Mouse (Mus musculus) lung, postnatal 25 days (tissue): ENCODE measurements around the gene Arl3.
A peak's percentile ranks its signal among the peaks of the same experiment; 100 is the strongest.

Experiments used
- DNase-seq: peaks from one replicate; pipeline ENCODE4 v3.0.0; 2022; ENCODE audit warnings: low spot score

Arl3 gene

DNA sequence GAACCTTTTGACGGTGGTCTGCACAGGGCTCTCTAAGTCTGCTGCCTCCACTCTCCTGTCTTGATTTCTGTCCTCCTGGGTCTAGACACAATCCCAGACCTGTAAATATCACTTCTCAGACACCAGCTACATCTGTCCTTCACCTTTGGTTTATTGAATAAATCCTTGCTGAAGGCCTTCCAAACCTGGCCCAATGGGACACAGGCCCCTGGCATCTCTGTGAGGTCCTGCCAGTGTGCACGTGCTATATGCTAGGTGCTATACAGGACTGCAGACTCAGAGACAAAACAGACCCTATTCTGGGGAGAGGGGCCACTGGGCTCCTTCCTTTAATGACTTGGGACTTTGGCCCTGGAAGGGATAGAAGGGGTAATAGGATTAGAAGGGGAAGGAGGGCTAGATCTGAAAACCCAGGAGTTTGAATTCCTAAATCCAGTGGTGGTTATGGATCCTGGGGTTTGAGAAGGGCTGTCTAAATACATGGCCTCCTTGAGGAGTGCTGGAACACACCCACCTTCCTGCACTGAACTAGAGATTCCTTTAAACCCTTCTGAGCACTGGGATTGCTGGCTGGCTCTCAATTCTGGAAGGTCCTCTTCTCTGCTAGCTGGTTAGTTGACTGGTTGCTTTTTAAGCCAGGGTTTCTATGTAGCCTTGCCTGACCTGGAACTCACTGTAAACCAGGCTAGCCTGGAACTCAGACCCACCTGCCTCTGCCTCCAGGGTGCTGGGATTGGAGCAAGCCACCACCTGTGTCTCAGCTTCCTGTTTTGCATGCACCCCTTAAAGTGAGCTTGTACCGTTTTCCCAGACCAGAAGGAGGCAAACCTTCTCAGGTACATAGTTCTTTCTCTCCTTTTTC, 56.1 kb downstream of the Arl3 start:
- no peak for DNase-seq

DNA sequence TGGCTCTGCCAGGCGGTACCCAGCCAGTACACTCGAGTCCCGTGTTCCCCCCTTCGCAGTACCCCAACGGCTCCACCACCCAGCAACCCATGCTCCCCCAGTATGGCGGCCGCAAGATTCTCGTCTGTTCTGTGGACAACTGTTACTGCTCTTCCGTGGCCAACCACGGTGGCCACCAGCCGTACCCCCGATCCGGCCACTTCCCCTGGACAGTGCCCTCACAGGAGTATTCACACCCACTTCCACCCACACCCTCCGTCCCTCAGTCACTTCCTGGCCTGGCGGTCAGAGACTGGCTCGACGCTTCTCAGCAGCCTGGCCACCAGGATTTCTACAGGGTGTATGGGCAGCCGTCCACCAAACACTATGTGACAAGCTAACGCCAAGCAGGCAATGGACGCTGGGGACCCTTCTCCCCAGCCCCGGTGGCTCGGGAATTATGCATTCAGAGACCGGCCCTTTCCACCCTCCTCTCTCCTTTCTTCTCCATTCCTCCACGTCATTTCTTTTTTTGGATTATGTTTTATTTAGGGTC, 57.6 kb downstream of the Arl3 start:
- DNase-seq, result no peak

DNA sequence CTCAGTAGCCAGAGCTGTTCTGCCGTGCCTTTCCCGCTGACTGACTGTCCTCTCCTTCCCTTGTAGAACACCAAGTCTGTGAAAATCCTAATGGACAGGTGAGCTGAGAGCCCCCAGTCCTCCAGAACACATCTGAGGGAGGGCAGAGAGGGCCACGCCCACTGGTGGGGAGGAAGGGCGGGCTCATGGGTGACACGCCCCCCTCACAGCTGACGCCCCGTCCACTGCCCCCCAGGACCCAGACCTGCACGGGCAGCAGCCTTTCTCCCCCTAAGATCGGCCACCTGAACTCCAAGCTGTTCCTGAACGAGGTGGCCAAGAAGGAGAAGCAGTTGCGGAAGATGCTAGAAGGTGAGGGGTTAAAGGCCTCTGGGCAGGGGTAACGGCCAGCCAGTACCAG, 58.6 kb downstream of the Arl3 start:
- DNase-seq, result no peak

DNA sequence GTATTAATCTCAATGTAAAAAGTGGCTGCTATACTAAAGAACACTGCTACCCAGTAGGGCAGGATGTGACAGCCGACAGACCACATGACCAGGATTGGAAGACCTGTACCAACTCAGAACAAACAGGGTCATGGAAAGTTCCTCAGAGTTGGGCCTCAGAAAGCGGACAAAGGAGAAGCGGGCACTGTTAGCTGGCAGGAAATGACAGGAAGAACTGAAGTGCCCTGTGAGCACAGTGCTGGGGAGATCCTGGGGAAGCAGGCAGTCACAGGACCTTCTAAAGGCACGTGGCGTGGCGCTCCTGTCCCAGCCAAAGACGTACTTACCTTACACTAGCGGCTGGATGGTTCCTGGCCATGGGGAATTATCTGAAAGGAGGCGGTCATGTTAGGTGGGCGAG, 61.7 kb downstream of the Arl3 start:
- DNase-seq, result peak; percentile 83

DNA sequence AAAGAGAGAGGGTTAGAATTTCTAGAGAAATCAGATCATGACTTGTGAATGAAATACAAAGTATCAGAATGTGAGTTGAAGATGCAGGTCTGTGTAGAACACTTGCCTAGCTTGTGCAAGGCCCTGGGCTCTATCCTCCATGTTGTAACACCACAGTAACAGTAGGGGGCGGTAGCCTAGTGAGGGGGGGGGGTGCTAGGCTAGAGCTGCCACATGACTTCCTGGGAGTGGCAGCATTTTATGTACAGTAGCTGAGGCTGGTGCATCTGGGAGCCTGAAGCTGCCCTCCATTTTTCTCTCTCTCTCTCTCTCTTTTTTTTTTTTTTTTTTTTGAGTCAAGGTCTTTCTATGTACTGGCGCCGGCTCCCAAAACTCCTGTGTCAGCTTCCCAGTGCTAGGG, 62.2 kb downstream of the Arl3 start:
- no peak for DNase-seq

DNA sequence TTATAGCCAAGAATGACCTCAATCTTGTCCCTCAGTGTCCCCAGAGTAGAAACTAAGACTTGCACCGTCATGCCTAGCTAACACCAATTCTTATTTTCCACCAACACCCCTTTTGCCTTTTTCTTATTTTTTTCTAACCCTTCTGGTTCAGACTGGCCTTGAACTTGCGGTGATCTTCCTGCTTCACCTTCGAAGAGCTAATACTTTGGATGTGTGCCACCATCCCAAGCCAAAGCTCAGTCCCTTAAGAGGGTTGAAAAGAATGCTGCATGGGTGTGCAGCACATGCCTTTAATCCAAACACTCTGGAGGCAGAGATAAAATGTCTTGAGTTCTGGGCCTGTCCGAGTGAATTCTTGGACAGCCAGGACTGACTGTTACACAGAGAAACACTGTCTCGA, 62.6 kb downstream of the Arl3 start:
- no peak for DNase-seq

DNA sequence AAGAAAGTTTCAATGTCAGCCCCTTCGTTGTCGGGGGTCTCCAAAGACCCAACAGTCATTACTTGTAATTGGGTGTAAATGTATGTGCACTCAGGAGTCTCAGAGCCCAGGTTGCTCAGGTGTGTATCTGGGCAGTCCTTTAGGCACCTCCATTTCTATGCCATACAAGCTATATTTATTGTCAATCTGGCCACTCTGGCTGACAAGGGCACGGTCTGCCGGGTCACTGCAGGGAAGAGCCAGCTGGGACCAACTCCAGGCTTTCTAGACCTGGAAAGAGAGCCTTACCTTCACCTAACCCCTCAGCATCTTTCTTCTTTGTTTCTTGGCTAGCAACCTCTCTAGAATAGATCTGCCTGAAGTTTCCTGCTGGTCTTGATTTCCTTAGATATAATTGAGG, 63.3 kb downstream of the Arl3 start:
- DNase-seq, result no peak

DNA sequence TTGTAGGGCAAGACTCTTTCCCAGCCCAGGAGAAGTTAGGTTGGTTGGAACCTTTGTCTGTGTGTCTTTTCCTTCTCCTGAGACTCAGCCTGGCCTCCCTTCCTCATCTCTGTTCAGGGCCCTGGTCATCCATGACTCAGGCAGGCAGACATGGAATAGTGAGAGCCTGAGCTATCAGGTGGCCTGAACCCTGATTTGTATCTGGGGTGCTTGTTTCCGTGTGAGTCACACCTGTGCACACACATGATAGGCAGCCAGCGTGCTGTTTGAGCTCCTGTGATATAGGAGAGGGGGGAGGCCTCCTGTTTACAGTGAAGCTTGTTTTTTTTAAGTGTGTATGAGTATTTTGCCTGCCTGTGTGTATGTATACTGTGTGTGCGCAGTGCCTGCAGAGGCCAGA, 63.8 kb downstream of the Arl3 start:
- no peak for DNase-seq

DNA sequence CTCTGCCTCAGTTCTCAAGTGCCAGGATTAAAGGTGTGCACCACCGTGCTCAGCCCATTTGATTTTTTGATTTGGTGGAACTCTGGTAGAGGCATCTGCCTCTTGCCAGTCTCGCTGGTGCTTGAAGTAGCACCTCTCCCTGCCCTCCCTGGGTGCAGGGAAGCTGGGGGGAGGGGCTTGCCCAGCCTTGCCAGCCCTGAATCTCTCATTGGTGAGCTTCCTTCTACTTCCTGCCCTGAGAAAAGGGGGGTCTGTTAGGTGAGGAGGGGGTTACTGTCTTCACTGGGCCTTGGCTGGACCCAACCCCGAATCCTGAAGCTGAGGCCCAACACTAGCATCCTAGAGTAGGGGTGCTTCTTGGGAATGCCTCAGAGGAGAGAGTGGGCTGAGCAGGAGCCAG, 64.3 kb downstream of the Arl3 start:
- DNase-seq, result no peak

DNA sequence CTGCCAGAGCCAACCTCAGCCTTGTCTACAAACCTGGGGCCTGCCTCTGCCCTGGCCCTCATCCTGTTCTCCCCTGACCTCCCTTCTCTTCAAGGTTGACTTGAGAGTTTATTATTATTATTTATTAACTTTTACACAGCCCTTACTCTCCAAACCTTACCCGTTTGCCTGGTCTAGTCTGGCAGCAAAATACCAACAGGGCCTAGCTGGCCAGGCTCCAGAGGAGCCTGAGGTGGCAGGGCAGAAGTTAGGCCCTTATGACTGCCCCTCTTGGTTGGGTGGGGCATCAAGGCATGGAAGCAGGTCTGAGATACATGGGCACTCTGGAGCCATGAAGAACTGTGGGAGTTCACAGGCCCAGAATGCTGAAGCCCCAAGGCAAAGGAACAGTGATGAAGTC, 65.2 kb downstream of the Arl3 start:
- DNase-seq, result no peak

DNA sequence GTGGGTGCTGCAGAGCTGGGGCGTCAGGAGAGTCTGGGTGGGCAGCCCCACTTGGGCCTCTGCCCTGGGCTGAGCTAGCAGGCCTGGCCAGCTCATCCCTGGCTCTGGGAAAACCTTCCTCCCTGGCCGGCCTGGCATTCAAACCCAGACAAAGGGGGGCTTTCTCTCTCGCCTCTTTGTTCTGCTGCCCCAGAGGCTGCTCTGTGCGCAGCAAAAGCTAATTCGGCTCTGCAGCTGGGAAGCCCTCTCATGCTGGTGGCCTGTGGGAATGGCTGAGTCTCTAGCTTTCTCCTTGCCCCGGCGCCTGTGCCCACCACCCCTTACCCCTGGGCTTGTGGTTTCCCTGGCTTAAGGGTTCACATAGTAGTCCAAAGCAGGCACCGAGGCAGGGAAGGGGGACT, 65.8 kb downstream of the Arl3 start:
- DNase-seq, result no peak

DNA sequence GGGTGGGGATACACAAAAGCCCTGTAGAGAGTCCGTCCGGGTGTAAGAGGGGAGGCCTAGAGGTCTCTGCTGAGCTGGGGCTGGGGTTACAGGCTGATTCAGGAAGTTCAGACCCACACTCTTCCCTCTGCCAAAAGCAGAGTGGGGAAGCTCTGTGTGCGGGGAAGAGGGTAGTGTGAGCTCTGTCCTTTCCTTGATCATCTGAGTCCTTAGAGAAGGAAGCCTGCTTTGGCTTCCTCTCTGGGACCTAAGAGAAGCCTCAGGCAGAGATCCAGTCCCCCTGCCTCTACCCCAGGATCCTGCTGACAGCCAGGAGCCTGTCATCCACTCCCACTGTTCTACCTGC, 66.7 kb downstream of the Arl3 start:
- DNase-seq, result no peak

DNA sequence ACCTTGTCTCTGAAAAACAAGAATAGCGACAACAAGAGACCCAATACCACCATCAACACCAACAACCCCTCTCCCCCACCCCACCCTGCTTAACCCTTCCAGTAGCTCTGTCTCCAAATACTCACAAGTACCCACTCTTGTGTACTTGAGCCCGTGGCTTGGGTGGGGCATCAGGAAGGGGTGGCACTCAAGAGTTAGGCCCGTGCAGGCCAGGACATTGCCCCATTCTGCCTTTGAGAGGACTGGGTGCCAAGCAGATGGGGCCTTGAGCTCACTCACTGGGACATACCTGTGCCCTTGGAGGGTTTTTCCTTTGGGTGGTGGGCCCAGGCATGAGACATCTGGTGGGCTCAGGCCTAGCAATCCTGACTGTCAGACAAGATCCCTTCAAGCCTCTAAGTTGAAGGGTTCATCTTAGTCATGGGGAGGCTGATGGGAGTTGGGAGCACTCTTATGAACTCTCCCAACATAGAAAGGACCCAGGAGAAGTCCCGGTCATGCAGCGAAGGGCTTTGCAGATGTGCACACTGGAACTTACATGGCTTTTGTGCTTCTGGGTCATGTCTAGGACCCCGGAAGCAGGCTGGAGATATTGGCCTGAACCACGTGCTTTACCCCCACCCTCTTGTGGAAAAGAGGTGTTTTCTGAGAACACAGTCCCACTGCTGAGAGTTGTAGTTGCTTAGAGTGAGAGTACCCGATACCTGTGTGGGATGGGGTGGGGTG, 67.2 kb downstream of the Arl3 start:
- no peak for DNase-seq

DNA sequence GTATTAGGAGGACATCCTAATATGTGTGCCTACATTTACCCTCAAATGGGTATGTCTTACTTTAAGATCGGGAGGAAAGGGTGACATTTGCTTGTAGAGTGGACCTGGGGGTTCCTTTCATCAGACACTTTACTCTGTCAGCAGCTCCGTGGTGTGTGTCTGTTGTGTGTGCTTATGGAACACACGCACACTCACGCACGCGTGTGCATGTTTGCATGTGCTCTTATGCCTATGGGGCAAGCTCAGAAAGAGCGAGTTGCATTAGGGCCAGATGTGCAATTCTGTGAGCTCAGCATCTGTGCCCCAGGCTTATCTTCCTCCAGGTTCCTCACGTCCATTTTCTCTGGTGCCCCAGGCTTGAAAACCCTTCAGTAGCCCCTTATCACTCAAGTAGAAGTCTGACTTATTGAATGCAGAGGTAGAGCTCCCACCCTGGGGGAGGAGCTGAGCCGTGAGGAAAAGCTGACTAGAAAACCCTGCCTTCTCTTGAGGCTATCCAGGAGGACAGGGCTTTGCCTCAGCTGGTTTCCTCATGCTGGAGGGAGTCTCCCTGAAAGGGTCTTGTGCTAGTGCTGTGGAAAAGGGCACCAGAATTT, 68.1 kb downstream of the Arl3 start:
- no peak for DNase-seq

DNA sequence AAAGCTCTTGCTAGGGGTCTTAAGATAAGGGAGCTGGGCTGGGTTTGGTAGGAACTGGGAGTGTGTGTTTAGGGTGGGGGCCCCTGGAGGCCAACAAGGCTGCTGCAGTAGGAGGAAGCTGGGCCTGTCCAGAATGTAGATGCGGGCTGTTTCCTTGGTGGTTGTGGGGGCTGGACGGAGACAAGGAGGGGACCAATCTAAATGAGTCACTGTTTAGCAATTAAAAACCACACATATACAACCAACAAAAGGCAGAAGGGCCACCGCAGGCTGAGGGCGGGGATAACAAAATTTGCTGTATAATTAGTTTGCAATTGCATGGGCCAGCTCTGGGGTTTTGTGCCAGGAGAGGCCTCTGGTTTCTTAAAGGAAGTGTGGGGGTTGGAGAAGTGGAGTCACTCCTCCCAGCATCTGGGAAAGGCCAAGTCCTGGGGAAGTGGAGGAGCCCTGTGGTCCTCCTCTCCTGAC, 68.9 kb downstream of the Arl3 start:
- DNase-seq, result peak; percentile 72

DNA sequence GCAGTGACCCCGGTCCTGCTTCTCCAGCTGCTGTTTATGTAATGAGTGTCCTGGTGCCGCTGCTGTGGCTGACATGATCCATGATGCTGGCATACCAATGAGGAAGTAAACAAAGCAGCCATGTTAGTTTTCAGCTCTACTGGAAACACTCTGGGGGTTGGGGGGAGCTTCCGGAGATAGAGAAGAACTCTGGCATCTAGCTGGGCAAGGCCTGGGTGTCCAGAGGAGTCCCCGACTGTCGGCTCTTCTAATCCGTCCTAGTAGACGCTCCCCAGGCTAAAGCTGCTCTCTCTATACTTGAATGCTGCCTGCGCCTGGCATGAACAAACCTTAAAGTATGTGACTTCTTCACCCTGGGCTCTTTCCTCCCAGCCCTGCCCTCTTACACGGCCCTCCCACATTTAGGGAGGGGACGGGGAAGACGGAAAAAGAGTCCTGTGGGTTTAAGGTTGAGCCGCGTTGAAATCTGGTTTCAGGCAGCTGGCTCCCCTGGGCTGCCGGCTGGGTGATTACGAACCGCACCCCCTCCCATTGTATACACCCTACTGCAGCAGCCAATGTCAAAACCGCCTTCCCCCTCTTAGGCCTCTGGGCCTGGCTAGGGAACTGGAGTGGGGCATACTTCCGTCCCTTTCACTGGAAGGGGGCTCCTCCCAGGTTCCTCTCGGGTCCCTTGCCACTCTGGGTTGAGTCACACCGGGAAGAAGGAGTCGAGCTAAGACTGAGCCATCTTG, 69.5 kb downstream of the Arl3 start:
- DNase-seq, result peak; percentile 92

DNA sequence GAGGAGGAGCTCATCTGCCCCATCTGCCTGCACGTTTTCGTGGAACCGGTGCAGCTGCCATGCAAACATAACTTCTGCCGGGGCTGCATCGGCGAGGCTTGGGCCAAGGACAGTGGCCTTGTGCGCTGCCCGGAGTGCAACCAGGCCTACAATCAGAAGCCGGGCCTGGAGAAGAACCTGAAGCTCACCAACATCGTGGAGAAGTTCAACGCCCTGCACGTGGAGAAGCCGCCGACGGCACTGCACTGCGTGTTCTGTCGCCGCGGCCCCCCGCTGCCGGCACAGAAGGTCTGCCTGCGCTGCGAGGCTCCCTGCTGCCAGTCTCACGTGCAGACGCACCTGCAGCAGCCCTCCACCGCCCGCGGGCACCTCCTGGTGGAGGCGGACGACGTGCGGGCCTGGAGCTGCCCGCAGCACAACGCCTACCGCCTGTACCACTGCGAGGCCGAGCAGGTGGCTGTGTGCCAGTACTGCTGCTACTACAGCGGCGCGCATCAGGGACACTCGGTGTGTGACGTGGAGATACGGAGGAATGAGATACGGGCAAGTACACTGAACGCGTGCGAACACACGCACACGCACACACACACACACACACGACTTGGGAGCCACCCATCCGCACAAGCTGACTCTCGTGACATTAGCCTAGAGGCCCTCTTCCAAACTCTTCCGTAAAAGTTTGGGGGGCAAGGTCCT, 70.4 kb downstream of the Arl3 start:
- DNase-seq, result peak; percentile 85

DNA sequence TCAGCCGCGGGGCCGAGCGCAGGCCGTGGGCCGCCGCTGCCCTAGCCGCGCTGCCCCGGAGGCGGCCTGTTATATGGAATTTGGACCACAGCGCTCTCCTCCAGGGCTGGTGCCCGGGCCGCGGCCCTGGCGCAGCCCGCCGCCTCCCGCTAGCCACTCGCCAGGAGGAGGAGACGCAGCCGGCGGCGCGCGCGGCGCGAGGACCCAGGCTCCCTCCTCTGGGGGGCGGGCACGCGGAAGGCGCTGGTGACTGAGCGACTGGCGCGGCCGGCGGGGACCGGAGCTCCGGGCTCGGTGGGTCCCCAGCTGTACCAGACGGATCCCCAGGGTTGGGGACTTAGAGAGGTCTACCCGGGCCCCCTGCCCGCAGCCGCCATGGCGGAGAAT, 70.9 kb downstream of the Arl3 start:
- DNase-seq, result no peak

DNA sequence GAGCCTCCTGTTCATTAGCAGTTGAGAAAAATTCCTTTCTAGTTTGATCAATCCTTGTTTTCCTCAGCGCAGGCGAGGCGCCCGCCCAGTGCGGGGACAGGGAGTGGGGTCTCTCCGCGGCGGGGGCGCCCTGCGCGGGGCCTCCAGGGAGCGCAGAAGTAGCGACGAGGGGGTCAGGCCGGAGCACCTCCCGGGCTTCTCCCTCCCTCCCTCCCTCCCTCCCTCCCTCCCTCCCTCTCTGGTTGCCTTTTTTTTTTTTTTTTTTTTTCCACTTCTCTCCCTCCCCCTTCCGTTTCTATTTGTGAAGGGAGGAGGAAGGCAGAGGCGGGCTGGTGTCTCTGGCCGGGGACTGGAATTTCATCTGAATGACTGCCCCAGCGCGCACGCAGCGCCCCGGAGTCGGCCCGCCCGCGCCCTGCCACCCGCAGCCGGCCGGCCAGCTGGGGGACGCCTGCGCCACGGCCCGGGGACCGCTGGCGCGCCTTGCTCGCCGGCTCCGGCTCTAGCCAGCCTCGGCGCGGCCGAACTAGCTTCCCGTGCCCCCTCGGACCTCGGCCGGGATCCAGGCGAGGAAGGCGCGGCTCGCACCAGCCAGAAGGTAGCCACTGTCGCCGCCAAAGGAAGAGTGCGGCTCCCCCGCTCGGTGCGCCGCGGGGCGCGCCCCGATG, 71.5 kb downstream of the Arl3 start, which contains the start of gene Trim8:
TSS of gene Trim8 (plus strand) at position 302 of the 668 bp plus-strand sequence.
- peak; percentile 84 for DNase-seq

DNA sequence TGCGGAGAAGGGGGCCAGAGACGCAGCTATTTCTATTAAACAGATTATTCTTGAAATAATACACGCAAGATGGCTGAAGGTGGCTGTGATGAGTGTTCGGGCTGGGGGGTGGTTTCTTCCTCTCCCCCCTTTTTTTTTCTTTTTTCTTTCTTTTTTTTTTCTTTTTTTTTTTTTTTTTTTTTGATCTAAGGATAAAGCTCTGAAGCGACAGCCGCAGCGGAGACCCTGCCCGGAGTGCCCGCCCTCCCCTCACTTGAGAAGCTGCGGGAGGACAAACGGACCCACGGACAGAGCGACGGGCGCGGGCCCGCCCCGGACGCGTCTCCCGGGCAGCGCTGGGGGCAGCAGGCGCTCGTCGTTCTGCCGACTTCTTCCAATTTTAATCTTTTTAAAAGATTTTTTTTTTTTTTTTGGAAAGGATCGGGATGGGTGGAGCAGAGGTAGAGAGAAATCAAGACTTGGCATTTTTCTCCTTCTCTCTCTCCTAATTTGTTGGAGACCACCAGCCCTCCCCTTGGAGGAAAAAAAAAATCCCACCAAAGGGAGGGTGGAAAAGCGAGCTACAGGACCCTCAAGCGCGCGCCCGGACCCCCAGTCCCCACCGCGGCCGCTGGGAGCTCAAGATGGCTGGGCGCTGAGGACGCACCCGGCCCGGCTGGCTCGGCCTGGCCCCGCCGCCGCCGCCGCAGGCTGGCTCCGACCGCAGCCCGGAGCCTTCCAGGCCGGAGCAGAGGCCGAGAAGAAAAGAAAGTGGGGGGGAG, 72.2 kb downstream of the Arl3 start:
- no peak for DNase-seq
